Mouse (Mus musculus): ENCODE results near the gene Galm. TPM values are rescaled to one million over a fixed set of nuclear protein-coding genes. Genes with fewer than 3 reads are reported as not detected.

Galm gene
- polyA plus RNA-seq, 1 experiment from 2014 or later: 67.2 TPM

DNA sequence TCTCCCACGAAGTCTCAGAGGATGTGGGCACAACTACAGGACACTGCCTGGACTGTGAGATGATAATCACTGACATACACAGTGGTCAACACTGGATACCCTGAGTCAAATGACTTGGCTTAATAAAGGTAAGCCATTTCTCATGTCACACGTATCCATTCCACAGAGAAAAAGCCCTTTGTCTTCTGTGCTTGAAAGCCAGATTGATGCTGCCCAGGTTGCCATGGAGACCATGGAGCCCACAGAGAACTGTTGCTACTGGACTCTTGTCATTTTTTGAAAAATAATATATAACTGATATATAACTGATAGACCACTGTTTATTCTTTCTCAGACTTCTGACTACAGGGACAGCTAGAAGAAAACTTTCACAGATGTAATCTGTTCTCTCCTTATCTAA is 30.1 kb upstream of the Galm start:
- no peak for ATAC-seq
- Histone ChIP-seq H3K36me3 (no peaks in the 10 kb centered on the region), H3K27ac (no peak overlapping the region), H3K27me3 (replicated peaks) (no peaks in the 10 kb centered on the region), H3K4me1 (replicated peaks) (peaks cover 9% of the 10 kb centered on the region; the same call in 1 of the 2 replicates), H3K4me2 (replicated peaks) (no peak overlapping the region), H3K4me3 (replicated peaks) (no peak overlapping the region), H3K9me3 (no peaks in the 10 kb centered on the region), H3K9ac (no peak overlapping the region)
- 40% methylated on average over 2 of the region's 2 CpGs for WGBS

- H3K27ac ChIP-seq: no peak overlapping the region
- no peak for ATAC-seq
- WGBS: 74% methylated on average over 6 of the region's 6 CpGs
Measured at GRCm38 (mm10) chr17:80099823-80100222, 27.4 kb upstream of the Galm start.

DNA sequence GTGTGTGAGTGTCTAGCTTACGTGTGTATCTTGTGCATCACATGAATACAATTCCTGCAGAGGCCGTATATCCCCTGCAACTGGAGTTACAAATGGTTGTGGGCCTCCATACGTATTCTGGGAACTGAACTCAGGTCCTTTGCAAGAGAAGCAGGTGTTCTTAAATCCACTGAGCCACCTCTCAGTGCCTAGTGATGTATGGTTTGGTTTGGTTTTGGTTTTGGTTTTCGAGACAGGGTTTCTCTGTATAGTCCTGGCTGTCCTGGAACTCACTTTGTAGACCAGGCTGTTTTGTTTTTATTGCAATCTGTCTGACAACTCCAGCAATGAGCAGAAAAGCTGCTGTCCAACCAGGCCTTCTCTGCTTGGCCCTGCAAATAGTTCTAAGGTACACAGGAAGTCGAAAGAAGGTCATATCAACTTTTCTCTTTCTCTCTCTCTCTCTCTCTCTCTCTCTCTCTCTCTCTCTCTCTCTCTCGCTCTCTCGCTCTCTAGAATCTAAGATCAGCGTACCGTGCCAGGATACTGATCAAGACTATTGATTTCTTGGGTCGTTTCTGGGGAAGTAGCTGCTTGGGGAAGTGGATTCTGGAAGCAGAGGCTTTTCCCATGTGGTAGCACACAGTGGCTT is 21.8 kb upstream of the Galm start:
- H3K27me3 ChIP-seq (replicated peaks): no peaks in the 10 kb centered on the region
- ATAC-seq: no peak
- no peaks in the 10 kb centered on the region for H3K9me3 ChIP-seq
- no peak overlapping the region for H3K4me3 ChIP-seq (replicated peaks)
- no peak overlapping the region for H3K27ac ChIP-seq
- H3K4me2 ChIP-seq (replicated peaks): no peak overlapping the region
- H3K9ac ChIP-seq: no peak overlapping the region
- no peaks in the 10 kb centered on the region for H3K36me3 ChIP-seq
- no peaks in the 10 kb centered on the region for H3K4me1 ChIP-seq (replicated peaks)
- WGBS: 71% methylated on average over 10 of the region's 10 CpGs

More at GRCm38 (mm10) chr17:80099823-80100222, 27.4 kb upstream of the Galm start:
- H3K4me2 ChIP-seq (replicated peaks): no peak overlapping the region
- peaks cover 9% of the 10 kb centered on the region; the same call in 1 of the 2 replicates for H3K4me1 ChIP-seq (replicated peaks)
- H3K9me3 ChIP-seq: no peaks in the 10 kb centered on the region
- no peaks in the 10 kb centered on the region for H3K36me3 ChIP-seq
- H3K9ac ChIP-seq: no peak overlapping the region
- no peaks in the 10 kb centered on the region for H3K27me3 ChIP-seq (replicated peaks)
- H3K4me3 ChIP-seq (replicated peaks): no peak overlapping the region

GRCm38 (mm10) chr17:80112665-80113305 is 14.5 kb upstream of the Galm start:
- Histone ChIP-seq H3K4me2 (replicated peaks) (no peak overlapping the region), H3K9ac (no peak overlapping the region), H3K4me1 (replicated peaks) (no peaks in the 10 kb centered on the region), H3K36me3 (no peaks in the 10 kb centered on the region), H3K27me3 (replicated peaks) (no peaks in the 10 kb centered on the region), H3K9me3 (no peaks in the 10 kb centered on the region), H3K27ac (no peak overlapping the region), H3K4me3 (replicated peaks) (no peak overlapping the region)
- ATAC-seq: no peak
- 76% methylated on average over 5 of the region's 5 CpGs for WGBS

DNA sequence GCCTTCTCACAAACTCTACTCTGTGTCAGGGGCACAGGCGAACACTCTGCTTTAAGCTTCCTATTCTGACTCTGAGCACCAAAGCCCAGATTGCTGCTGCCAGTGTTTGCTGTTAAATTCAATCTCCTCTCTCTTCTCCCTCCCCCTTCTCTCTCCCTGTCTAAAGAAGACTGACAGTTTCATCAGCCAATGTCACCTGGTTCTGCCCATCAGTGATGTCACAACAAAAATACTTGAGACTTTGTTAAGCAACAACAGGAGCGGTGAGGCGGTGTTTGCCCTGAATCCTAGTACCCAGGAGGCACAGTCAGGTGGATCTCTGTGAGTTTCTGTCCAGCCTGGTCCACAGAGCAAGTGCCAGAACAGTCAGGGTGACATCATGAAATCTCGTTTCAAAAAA is 13.8 kb upstream of the Galm start:
- Histone ChIP-seq H3K4me2 (replicated peaks) (no peak overlapping the region), H3K4me1 (replicated peaks) (no peaks in the 10 kb centered on the region), H3K9ac (no peak overlapping the region), H3K27ac (no peak overlapping the region), H3K9me3 (no peaks in the 10 kb centered on the region), H3K27me3 (replicated peaks) (no peaks in the 10 kb centered on the region), H3K36me3 (no peaks in the 10 kb centered on the region), H3K4me3 (replicated peaks) (no peak overlapping the region)
- WGBS: 92% methylated on average over 4 of the region's 4 CpGs
- no peak for ATAC-seq

GRCm38 (mm10) chr17:80120396-80120795 is 6.9 kb upstream of the Galm start:
- 95% methylated on average over 3 of the region's 3 CpGs for WGBS
- Histone ChIP-seq H3K27ac (no peak overlapping the region), H3K27me3 (replicated peaks) (no peaks in the 10 kb centered on the region)

GRCm38 (mm10) chr17:80121833-80122232 is 5.4 kb upstream of the Galm start:
- H3K4me3 ChIP-seq (replicated peaks): no peak overlapping the region
- no peak overlapping the region for H3K9ac ChIP-seq
- H3K36me3 ChIP-seq: no peaks in the 10 kb centered on the region
- no peaks in the 10 kb centered on the region for H3K9me3 ChIP-seq
- H3K4me2 ChIP-seq (replicated peaks): no peak overlapping the region
- H3K4me1 ChIP-seq (replicated peaks): no peaks in the 10 kb centered on the region
- no peak overlapping the region for H3K27ac ChIP-seq
- ATAC-seq: no peak
- 57% methylated on average over 1 of the region's 1 CpGs for WGBS
- no peaks in the 10 kb centered on the region for H3K27me3 ChIP-seq (replicated peaks)

More at GRCm38 (mm10) chr17:80120396-80120795, 6.9 kb upstream of the Galm start:
- Histone ChIP-seq H3K4me3 (replicated peaks) (no peak overlapping the region), H3K4me2 (replicated peaks) (no peak overlapping the region), H3K36me3 (no peaks in the 10 kb centered on the region), H3K9ac (no peak overlapping the region), H3K9me3 (no peaks in the 10 kb centered on the region), H3K4me1 (replicated peaks) (no peaks in the 10 kb centered on the region)
- no peak for ATAC-seq

- no peak overlapping the region for H3K4me2 ChIP-seq (replicated peaks)
- H3K4me1 ChIP-seq (replicated peaks): no peaks in the 10 kb centered on the region
- no peak overlapping the region for H3K4me3 ChIP-seq (replicated peaks)
- no peak for ATAC-seq
- no peaks in the 10 kb centered on the region for H3K36me3 ChIP-seq
- 72% methylated on average over 5 of the region's 5 CpGs for WGBS
- no peak overlapping the region for H3K9ac ChIP-seq
- H3K9me3 ChIP-seq: no peaks in the 10 kb centered on the region
- no peaks in the 10 kb centered on the region for H3K27me3 ChIP-seq (replicated peaks)
- H3K27ac ChIP-seq: no peak overlapping the region
Measured at GRCm38 (mm10) chr17:80124985-80125750, 2.1 kb upstream of the Galm start.

- H3K4me2 ChIP-seq (replicated peaks): no peak overlapping the region
- no peak for ATAC-seq
Measured at GRCm38 (mm10) chr17:80126166-80126565, 1.1 kb upstream of the Galm start.

DNA sequence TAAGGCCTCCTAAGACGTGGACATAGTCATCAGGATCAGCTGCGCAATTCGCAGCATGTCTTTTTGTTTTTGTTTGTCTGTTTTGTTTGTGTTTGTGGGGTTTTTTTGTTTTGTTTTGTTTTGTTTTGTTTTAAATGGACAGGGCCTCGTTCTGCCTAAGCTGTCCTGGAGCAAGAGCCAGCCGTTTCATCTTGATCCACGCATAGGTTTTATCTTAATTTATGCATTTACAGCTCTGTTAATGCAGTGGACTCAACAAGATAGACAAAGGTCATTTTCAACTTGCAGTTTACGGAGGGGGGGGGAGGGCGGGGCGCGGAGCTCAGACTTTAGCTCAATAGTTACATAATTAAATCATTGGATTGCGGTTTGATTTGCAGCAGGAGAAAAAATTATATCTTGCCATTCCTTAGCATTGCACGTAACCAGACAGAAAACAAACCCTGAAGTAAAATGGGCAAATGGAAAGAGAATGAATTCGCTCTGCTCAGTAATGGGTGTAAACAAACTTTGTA is 1.3 kb downstream of the Galm start:
- H3K27ac ChIP-seq: peak overlapping the region; percentile 92
- peak overlapping the region; percentile 55 for H3K9ac ChIP-seq
- peak overlapping the region; percentile 49 for H3K4me3 ChIP-seq (replicated peaks)
- no peaks in the 10 kb centered on the region for H3K27me3 ChIP-seq (replicated peaks)
- WGBS: 58% methylated on average over 13 of the region's 13 CpGs
- no peaks in the 10 kb centered on the region for H3K9me3 ChIP-seq
- H3K4me1 ChIP-seq (replicated peaks): no peaks in the 10 kb centered on the region
- peak; percentile 67 for ATAC-seq
- H3K36me3 ChIP-seq: no peaks in the 10 kb centered on the region
- H3K4me2 ChIP-seq (replicated peaks): peak overlapping the region; percentile 79

More at GRCm38 (mm10) chr17:80126166-80126565, 1.1 kb upstream of the Galm start:
- 91% methylated on average over 6 of the region's 6 CpGs for WGBS
- H3K36me3 ChIP-seq: no peaks in the 10 kb centered on the region
- H3K9me3 ChIP-seq: no peaks in the 10 kb centered on the region
- H3K27me3 ChIP-seq (replicated peaks): no peaks in the 10 kb centered on the region
- H3K27ac ChIP-seq: no peak overlapping the region
- no peak overlapping the region for H3K9ac ChIP-seq
- H3K4me1 ChIP-seq (replicated peaks): no peaks in the 10 kb centered on the region
- H3K4me3 ChIP-seq (replicated peaks): no peak overlapping the region

DNA sequence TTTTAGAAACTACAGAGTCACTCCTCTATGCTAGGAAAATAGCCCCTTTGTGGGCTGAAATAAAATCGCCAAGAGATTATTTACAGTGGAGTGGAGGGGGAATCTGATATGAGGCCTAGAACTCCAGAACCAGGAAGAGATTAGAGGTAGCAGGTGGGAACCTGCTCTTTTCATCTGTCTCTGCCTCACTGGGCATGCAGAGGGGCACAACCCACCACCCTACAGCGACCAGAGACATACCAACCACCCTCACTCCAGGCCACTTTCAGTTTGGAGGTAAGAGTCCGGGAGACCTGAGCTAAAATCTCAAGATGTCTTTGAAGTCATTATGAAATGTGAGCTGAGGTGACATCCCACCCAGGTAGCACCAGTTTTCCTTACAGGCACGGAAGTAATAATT is 2.1 kb downstream of the Galm start:
- Histone ChIP-seq H3K9me3 (no peaks in the 10 kb centered on the region), H3K4me1 (replicated peaks) (no peaks in the 10 kb centered on the region), H3K4me3 (replicated peaks) (no peak overlapping the region), H3K9ac (no peak overlapping the region), H3K27me3 (replicated peaks) (no peaks in the 10 kb centered on the region), H3K27ac (peak overlapping the region; percentile 29), H3K36me3 (no peaks in the 10 kb centered on the region), H3K4me2 (replicated peaks) (peak overlapping the region; percentile 4)
- 71% methylated on average over 4 of the region's 4 CpGs for WGBS
- no peak for ATAC-seq

DNA sequence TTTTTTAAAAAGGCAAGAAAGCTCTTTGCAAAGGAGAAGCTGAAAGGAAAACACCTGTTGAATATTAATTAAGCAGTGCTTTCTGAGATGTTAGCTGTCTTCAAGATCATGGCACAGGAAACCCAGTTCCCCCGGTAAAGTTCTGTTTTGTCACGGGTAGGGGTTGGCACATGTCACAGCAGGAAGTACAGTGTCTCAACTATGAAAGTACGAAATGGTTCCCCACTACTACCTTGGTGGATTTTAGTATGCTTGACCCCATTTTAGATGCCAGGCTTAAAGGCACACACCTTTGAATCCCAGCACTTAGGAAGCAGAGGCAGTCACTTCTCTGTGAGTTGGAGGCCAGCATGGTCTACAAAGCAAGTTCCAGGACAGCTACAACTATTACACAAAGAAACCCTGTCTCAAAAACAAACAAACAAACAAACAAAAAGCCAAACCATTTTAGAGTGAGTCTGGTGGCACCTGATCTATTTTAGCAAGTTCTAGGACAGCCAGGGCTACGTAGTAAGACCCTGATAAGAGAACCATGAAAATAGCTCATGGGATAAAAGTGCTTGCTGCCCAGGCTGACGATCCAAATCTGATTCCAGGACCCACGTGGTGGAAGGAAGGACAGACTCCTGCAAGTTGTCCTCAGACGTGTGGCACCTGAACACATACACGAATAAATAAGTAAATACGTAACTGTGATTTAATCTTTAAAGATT is 3.6 kb downstream of the Galm start:
- Histone ChIP-seq H3K36me3 (no peaks in the 10 kb centered on the region), H3K27me3 (replicated peaks) (no peaks in the 10 kb centered on the region), H3K4me3 (replicated peaks) (no peak overlapping the region), H3K4me2 (replicated peaks) (no peak overlapping the region), H3K27ac (peak overlapping the region; percentile 62; the same call in 1 of the 2 replicates), H3K9me3 (no peaks in the 10 kb centered on the region), H3K4me1 (replicated peaks) (no peaks in the 10 kb centered on the region), H3K9ac (no peak overlapping the region)
- ATAC-seq: no peak
- 68% methylated on average over 9 of the region's 9 CpGs for WGBS

Data from intestine, embryonic 15.5 days (tissue).